Mouse (Mus musculus) liver, adult 2 months (tissue): ENCODE data around the gene Morc2a. TPM values are rescaled to one million over a fixed set of nuclear protein-coding genes. Genes with fewer than 3 reads are reported as not detected.

Source experiments
- DNase-seq: peaks from one replicate; pipeline ENCODE4 v3.0.0-alpha.2; 2011; ENCODE audit warnings: low read depth, low spot score; ENCODE audit errors: extremely low read depth
- H3K27ac ChIP-seq: fragments of 200-500 bp; replicated peaks from 2 replicates; pipeline ENCODE4 v1.5.1; 2012; ENCODE audit warnings: low read depth, mild to moderate bottlenecking, control low read depth, inconsistent platforms, low read length; ENCODE audit not compliant: insufficient read depth
- H3K27me3 ChIP-seq: fragments of 200-500 bp; 2 replicates; pipeline ENCODE4 v1.6.1; 2012; ENCODE audit warnings: mild to moderate bottlenecking, moderate library complexity, low read length, inconsistent platforms; ENCODE audit not compliant: control insufficient read depth, insufficient read depth
- H3K36me3 ChIP-seq: fragments of 200-500 bp; 2 replicates; pipeline ENCODE4 v1.6.1; 2012; ENCODE audit warnings: low read length, inconsistent platforms; ENCODE audit not compliant: control insufficient read depth, insufficient read depth
- H3K4me1 ChIP-seq: fragments of 200-500 bp; 2 replicates; pipeline ENCODE4 v1.6.1; 2011; ENCODE audit warnings: low read length; ENCODE audit not compliant: control insufficient read depth, insufficient read depth
- H3K4me3 ChIP-seq: fragments of 200-500 bp; 2 replicates; pipeline ENCODE4 v1.5.1; 2011; ENCODE audit warnings: low read depth, mild to moderate bottlenecking, control low read depth, low read length, moderate library complexity; ENCODE audit not compliant: insufficient read depth
- H3K79me2 ChIP-seq: fragments of 200-500 bp; 2 replicates; pipeline ENCODE4 v1.6.1; 2012; ENCODE audit warnings: inconsistent platforms, mild to moderate bottlenecking, low read length, moderate library complexity; ENCODE audit not compliant: control insufficient read depth, insufficient read depth
- H3K9ac ChIP-seq: fragments of 200-500 bp; 2 replicates; pipeline ENCODE4 v1.6.1; 2012; ENCODE audit warnings: low read depth, mild to moderate bottlenecking, control low read depth, inconsistent platforms, low read length
- CTCF ChIP-seq: fragments of 200-500 bp; IDR thresholded peaks from 2 replicates; pipeline ENCODE4 v1.5.1; 2011; ENCODE audit warnings: low read depth, low read length, control low read depth
- POLR2A ChIP-seq: fragments of 200-500 bp; IDR thresholded peaks from 2 replicates; pipeline ENCODE4 v1.6.1; 2011; ENCODE audit warnings: low read length, control low read depth; ENCODE audit not compliant: insufficient read depth; ENCODE audit errors: extremely low read depth
- whole genome bisulfite sequencing: fragments of 180-500 bp; shearing (Covaris S2); methylation state at CpG from one replicate; pipeline ENCODE4 v1.1.7; 2018; 5-methylcytosine and 5-hydroxymethylcytosine counted together
- polyA plus RNA-seq: library from polyadenylated mRNA; depleted of rRNA; stranded (reverse); fragments of >200 nt; gene quantifications from 2 replicates; pipeline ENCODE4 v1.2.3, GENCODE M21; 2012
- total RNA-seq: library from RNA; depleted of rRNA; stranded (reverse); fragments of >200 nt; gene quantifications from 2 replicates; pipeline ENCODE4 v1.2.3, GENCODE M21; 2014

The Morc2a gene
- total and polyA plus RNA-seq, 2 experiments = 5.0 to 8.2 TPM

DNA sequence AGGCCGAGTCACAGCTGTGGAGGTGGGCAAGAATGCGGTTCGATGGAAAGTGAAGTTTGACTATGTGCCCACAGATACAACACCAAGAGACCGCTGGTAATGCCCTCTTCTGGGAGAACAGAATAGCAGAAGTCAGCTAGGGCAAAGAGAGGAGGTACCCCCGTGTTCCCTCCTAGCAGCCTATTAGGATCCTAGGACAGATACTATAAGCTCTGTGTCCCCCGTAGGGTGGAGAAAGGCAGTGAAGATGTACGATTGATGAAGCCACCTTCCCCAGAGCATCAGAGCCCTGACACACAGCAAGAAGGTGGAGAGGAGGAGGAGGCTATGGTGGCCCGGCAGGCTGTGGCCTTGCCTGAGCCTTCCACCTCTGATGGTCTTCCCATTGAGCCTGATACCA is 36.4 kb downstream of the Morc2a start:
- Histone ChIP-seq H3K27me3 (no peaks in the 10 kb centered on the region), H3K4me3 (no peak overlapping the region), H3K27ac (no peak overlapping the region), H3K9ac (no peak overlapping the region), H3K79me2 (no peaks in the 10 kb centered on the region), H3K36me3 (peaks cover 75% of the 10 kb centered on the region), H3K4me1 (no peaks in the 10 kb centered on the region)
- TF ChIP-seq POLR2A (no peak), CTCF (no peak)
- DNase-seq = no peak
- 96% methylated on average over 8 of the region's 8 CpGs for WGBS

DNA sequence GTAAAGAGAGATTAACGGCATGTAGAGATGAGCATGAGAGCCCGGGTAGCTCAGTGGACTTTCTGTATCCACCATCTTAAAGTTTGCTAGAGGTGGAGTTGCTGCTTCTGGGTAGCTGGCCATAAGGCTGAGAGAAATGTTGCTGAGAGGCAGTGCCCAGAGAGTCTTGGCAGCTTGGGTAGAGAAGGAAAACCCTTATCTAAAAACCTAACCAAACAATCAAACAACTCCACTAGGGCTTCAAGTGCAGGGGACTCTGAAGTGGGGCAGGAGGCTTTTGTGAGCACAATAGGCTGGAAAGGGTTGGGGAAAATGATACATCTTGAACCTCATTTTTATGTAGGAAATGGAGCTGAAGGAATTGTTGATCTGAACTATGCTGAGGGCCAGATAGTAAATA is 37.3 kb downstream of the Morc2a start:
- WGBS = 95% methylated on average over 2 of the region's 2 CpGs
- no peak for DNase-seq
- Histone ChIP-seq H3K4me3 (no peak overlapping the region), H3K4me1 (no peaks in the 10 kb centered on the region), H3K36me3 (peaks cover 72% of the 10 kb centered on the region), H3K27ac (no peak overlapping the region), H3K79me2 (no peaks in the 10 kb centered on the region), H3K27me3 (no peaks in the 10 kb centered on the region), H3K9ac (no peak overlapping the region)
- TF ChIP-seq POLR2A (no peak), CTCF (no peak)

DNA sequence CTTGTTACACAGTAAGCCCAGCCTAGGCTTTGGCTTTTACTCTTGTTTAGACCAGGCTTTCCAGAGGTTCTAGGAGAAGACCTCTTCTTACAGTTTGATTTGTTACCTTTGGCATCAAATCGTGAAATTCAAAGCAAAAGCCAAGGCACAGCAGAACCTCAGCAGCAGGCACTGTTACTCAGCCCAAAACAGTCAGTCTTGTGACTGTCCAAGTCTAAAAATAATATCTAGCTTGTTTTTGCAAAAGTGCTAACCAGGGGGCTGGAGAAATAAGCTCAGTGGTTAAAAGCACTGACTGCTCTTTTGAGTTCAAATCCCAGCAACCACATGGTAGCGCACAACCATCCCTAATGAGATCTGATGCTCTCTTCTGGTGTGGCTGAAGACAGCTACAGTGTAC is 37.9 kb downstream of the Morc2a start:
- Histone ChIP-seq H3K4me1 (no peaks in the 10 kb centered on the region), H3K79me2 (no peaks in the 10 kb centered on the region), H3K27ac (no peak overlapping the region), H3K27me3 (no peaks in the 10 kb centered on the region), H3K9ac (no peak overlapping the region), H3K36me3 (peaks cover 69% of the 10 kb centered on the region), H3K4me3 (no peak overlapping the region)
- TF ChIP-seq POLR2A = no peak
- TF ChIP-seq CTCF = no peak
- DNase-seq = no peak
- WGBS = 92% methylated on average over 2 of the region's 2 CpGs

DNA sequence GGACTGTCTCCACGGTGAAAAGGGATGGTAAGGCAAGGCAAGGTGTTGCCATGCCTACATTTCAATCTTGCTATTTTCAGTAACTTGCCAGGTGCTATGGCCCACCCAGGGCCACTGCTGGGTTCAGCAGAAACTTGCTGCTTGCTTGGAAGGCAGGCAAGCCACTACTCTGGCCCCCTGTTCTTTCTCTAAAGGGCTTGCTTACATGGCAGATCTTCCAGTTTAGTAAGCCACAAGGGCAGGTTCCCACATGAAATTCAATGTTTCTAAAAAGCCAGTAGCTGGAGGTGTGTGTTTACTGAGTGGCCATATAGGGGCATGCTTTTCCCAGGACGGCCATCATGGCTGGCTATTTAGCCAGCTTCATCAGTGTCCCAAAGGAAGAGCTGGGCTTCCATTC is 42.8 kb downstream of the Morc2a start:
- no peak overlapping the region for H3K9ac ChIP-seq
- H3K79me2 ChIP-seq = no peaks in the 10 kb centered on the region
- WGBS = 91% methylated on average over 2 of the region's 2 CpGs
- H3K4me1 ChIP-seq = no peaks in the 10 kb centered on the region
- H3K27me3 ChIP-seq = no peaks in the 10 kb centered on the region
- DNase-seq = no peak
- TF ChIP-seq CTCF (no peak), POLR2A (no peak)
- no peak overlapping the region for H3K4me3 ChIP-seq
- peaks cover 29% of the 10 kb centered on the region for H3K36me3 ChIP-seq
- no peak overlapping the region for H3K27ac ChIP-seq

DNA sequence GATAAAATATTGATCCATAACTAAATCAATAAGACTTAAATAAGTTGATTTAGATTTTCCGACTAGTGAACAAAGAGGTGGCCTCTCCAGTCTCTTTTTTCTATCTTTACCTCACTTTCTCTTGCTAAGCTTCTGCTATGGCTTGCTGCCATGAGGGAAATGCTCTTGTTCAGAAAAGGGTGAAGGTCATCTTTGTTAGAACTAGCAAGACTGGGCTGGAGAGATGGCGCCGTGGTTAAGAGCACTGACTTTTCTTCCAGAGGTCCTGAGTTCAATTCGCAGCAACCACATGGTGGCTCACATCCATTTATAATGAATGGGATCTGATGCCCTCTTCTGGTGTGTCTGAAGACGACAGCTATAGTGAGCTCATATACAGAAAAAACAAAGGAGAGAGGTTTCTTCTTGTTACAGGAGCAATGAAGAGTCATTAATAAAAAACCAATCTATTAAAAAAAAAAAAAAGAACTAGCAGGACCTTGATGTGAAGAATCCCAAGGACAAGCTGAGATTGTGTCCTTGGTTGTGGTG is 47.2 kb downstream of the Morc2a start:
- Histone ChIP-seq H3K36me3 (no peaks in the 10 kb centered on the region), H3K9ac (no peak overlapping the region), H3K27ac (no peak overlapping the region), H3K27me3 (no peaks in the 10 kb centered on the region), H3K4me1 (no peaks in the 10 kb centered on the region), H3K79me2 (no peaks in the 10 kb centered on the region), H3K4me3 (no peak overlapping the region)
- TF ChIP-seq POLR2A = no peak
- no peak for TF ChIP-seq CTCF
- whole genome bisulfite sequencing = 47% methylated on average over 5 of the region's 5 CpGs
- peak; percentile 20 for DNase-seq

DNA sequence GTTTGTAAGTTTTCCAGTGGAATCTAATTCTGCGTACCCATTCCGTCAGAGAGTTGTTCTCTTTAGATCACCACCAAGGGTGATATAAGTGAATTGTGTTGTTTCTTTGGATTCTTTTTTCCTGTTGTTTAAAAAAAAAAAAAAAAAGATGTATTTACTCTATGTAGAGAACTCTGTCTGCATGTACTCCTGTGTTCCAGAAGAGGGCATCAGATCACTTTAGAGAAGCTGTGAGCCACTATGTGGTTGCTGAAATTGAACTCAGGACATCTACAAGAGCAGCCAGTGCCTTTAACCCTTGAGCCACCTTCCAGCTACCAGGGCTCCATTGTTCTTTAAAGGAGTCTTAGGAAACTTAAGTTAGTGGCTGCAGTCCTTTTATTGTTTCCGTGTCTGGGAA is 48.5 kb downstream of the Morc2a start:
- Histone ChIP-seq H3K9ac (no peak overlapping the region), H3K27me3 (no peaks in the 10 kb centered on the region), H3K4me3 (no peak overlapping the region), H3K36me3 (no peaks in the 10 kb centered on the region), H3K27ac (no peak overlapping the region), H3K4me1 (no peaks in the 10 kb centered on the region), H3K79me2 (no peaks in the 10 kb centered on the region)
- no peak for TF ChIP-seq CTCF
- no peak for TF ChIP-seq POLR2A
- DNase-seq = no peak
- 92% methylated on average over 3 of the region's 3 CpGs for WGBS
